Mouse (Mus musculus): Measurements from ENCODE around the gene Gpatch2. TPM values are rescaled to one million over a fixed set of nuclear protein-coding genes. Genes with fewer than 3 reads are reported as not detected.

Gene Gpatch2
- polyA plus RNA-seq, 1 experiment from 2014 or later: 21.3 TPM

GRCm38 (mm10) chr1:187356169-187356568 is 140.9 kb downstream of the Gpatch2 start:
- Histone ChIP-seq H3K4me1 (replicated peaks) (peaks cover 11% of the 10 kb centered on the region), H3K4me2 (peak overlapping the region; percentile 22; the same call in 1 of the 2 replicates), H3K9me3 (no peaks in the 10 kb centered on the region), H3K9ac (no peak overlapping the region), H3K27ac (peak overlapping the region; percentile 67), H3K4me3 (no peak overlapping the region), H3K27me3 (no peaks in the 10 kb centered on the region), H3K36me3 (no peaks in the 10 kb centered on the region)
- WGBS: 39% methylated on average over 15 of the region's 15 CpGs
- no peak for ATAC-seq (ENCODE audit: low FRiP score)

GRCm38 (mm10) chr1:187356904-187357303 is 141.6 kb downstream of the Gpatch2 start:
- Histone ChIP-seq H3K4me3 (no peak overlapping the region), H3K9ac (no peak overlapping the region), H3K27me3 (no peaks in the 10 kb centered on the region), H3K4me2 (no peak overlapping the region), H3K4me1 (replicated peaks) (peaks cover 11% of the 10 kb centered on the region), H3K36me3 (no peaks in the 10 kb centered on the region), H3K27ac (no peak overlapping the region; the same call in 1 of the 2 replicates), H3K9me3 (no peaks in the 10 kb centered on the region)
- ATAC-seq (ENCODE audit: low FRiP score): no peak
- 83% methylated on average over 8 of the region's 8 CpGs for WGBS

GRCm38 (mm10) chr1:187360240-187360639 is 144.9 kb downstream of the Gpatch2 start:
- no peaks in the 10 kb centered on the region for H3K27me3 ChIP-seq
- no peak overlapping the region for H3K4me2 ChIP-seq
- no peak overlapping the region for H3K9ac ChIP-seq
- no peak for ATAC-seq (ENCODE audit: low FRiP score)
- no peaks in the 10 kb centered on the region for H3K36me3 ChIP-seq
- H3K9me3 ChIP-seq: no peaks in the 10 kb centered on the region
- no peak overlapping the region for H3K27ac ChIP-seq
- peaks cover 11% of the 10 kb centered on the region for H3K4me1 ChIP-seq (replicated peaks)
- H3K4me3 ChIP-seq: no peak overlapping the region
- WGBS: 39% methylated on average over 3 of the region's 3 CpGs

- no peak for ATAC-seq (ENCODE audit: low FRiP score)
- no peak overlapping the region for H3K4me2 ChIP-seq
- no peaks in the 10 kb centered on the region for H3K9me3 ChIP-seq
- H3K4me1 ChIP-seq (replicated peaks): 0 out of 2 replicates have a peak, but pooled peaks cover 3% of the 10 kb centered on the region
- H3K27me3 ChIP-seq: no peaks in the 10 kb centered on the region
- no peaks in the 10 kb centered on the region for H3K36me3 ChIP-seq
- no peak overlapping the region for H3K27ac ChIP-seq
- WGBS: 88% methylated on average over 5 of the region's 5 CpGs
- no peak overlapping the region for H3K9ac ChIP-seq
- no peak overlapping the region for H3K4me3 ChIP-seq
Observed at GRCm38 (mm10) chr1:187362536-187362935, 147.2 kb downstream of the Gpatch2 start.

- no peaks in the 10 kb centered on the region for H3K36me3 ChIP-seq
- no peak overlapping the region for H3K9ac ChIP-seq
- no peaks in the 10 kb centered on the region for H3K9me3 ChIP-seq
- no peak overlapping the region for H3K27ac ChIP-seq
- 92% methylated on average over 3 of the region's 3 CpGs for WGBS
- H3K4me1 ChIP-seq (replicated peaks): 0 out of 2 replicates have a peak, but pooled peaks cover 3% of the 10 kb centered on the region
- no peaks in the 10 kb centered on the region for H3K27me3 ChIP-seq
- no peak for ATAC-seq (ENCODE audit: low FRiP score)
- no peak overlapping the region for H3K4me3 ChIP-seq
- H3K4me2 ChIP-seq: no peak overlapping the region
Observed at GRCm38 (mm10) chr1:187365424-187365823, 150.1 kb downstream of the Gpatch2 start.

- H3K4me3 ChIP-seq: no peak overlapping the region
- 54% methylated on average over 2 of the region's 2 CpGs for WGBS
- H3K27me3 ChIP-seq: no peaks in the 10 kb centered on the region
- no peak overlapping the region for H3K4me2 ChIP-seq
- H3K9ac ChIP-seq: no peak overlapping the region
- H3K27ac ChIP-seq: no peak overlapping the region
- H3K4me1 ChIP-seq (replicated peaks): no peaks in the 10 kb centered on the region
- H3K9me3 ChIP-seq: no peaks in the 10 kb centered on the region
- ATAC-seq (ENCODE audit: low FRiP score): no peak
- H3K36me3 ChIP-seq: no peaks in the 10 kb centered on the region
Observed at GRCm38 (mm10) chr1:187366806-187367205, 151.5 kb downstream of the Gpatch2 start.

- H3K9me3 ChIP-seq: no peaks in the 10 kb centered on the region
- 78% methylated on average over 2 of the region's 2 CpGs for WGBS
- H3K4me1 ChIP-seq (replicated peaks): peaks cover 4% of the 10 kb centered on the region
- H3K9ac ChIP-seq: no peak overlapping the region
- no peak overlapping the region for H3K4me3 ChIP-seq
- H3K4me2 ChIP-seq: no peak overlapping the region
- no peaks in the 10 kb centered on the region for H3K27me3 ChIP-seq
- H3K27ac ChIP-seq: no peak overlapping the region
- no peak for ATAC-seq (ENCODE audit: low FRiP score)
- H3K36me3 ChIP-seq: no peaks in the 10 kb centered on the region
Observed at GRCm38 (mm10) chr1:187369049-187369448, 153.7 kb downstream of the Gpatch2 start.

- Histone ChIP-seq H3K9ac (no peak overlapping the region), H3K36me3 (no peaks in the 10 kb centered on the region), H3K9me3 (no peaks in the 10 kb centered on the region), H3K27ac (no peak overlapping the region), H3K27me3 (no peaks in the 10 kb centered on the region), H3K4me2 (no peak overlapping the region), H3K4me3 (no peak overlapping the region), H3K4me1 (replicated peaks) (peaks cover 22% of the 10 kb centered on the region)
- 41% methylated on average over 6 of the region's 6 CpGs for WGBS
- no peak for ATAC-seq (ENCODE audit: low FRiP score)
Observed at GRCm38 (mm10) chr1:187373506-187373905, 158.2 kb downstream of the Gpatch2 start.

GRCm38 (mm10) chr1:187374418-187374817 is 159.1 kb downstream of the Gpatch2 start:
- no peaks in the 10 kb centered on the region for H3K27me3 ChIP-seq
- H3K4me1 ChIP-seq (replicated peaks): peaks cover 26% of the 10 kb centered on the region
- no peak overlapping the region for H3K4me3 ChIP-seq
- 95% methylated on average over 4 of the region's 4 CpGs for WGBS
- H3K27ac ChIP-seq: no peak overlapping the region
- H3K9ac ChIP-seq: no peak overlapping the region
- ATAC-seq (ENCODE audit: low FRiP score): no peak
- no peaks in the 10 kb centered on the region for H3K9me3 ChIP-seq
- no peak overlapping the region for H3K4me2 ChIP-seq
- no peaks in the 10 kb centered on the region for H3K36me3 ChIP-seq

- no peak for ATAC-seq (ENCODE audit: low FRiP score)
- Histone ChIP-seq H3K36me3 (no peaks in the 10 kb centered on the region), H3K4me1 (replicated peaks) (peaks cover 26% of the 10 kb centered on the region), H3K9me3 (no peaks in the 10 kb centered on the region), H3K4me2 (no peak overlapping the region), H3K27me3 (no peaks in the 10 kb centered on the region), H3K4me3 (no peak overlapping the region), H3K27ac (peak overlapping the region; percentile 76; the same call in 1 of the 2 replicates), H3K9ac (no peak overlapping the region)
- 83% methylated on average over 11 of the region's 11 CpGs for WGBS
Observed at GRCm38 (mm10) chr1:187376946-187377671, 161.8 kb downstream of the Gpatch2 start.

GRCm38 (mm10) chr1:187377865-187378524 is 162.7 kb downstream of the Gpatch2 start:
- Histone ChIP-seq H3K9me3 (no peaks in the 10 kb centered on the region), H3K9ac (peak overlapping the region; percentile 19; the same call in 1 of the 2 replicates), H3K27ac (peak overlapping the region; percentile 76), H3K4me1 (replicated peaks) (peaks cover 26% of the 10 kb centered on the region), H3K36me3 (no peaks in the 10 kb centered on the region), H3K27me3 (no peaks in the 10 kb centered on the region), H3K4me2 (peak overlapping the region; percentile 18; the same call in 1 of the 2 replicates), H3K4me3 (no peak overlapping the region)
- ATAC-seq (ENCODE audit: low FRiP score): peak; percentile 77; the same call in 1 of the 2 replicates
- 43% methylated on average over 14 of the region's 14 CpGs for WGBS

- no peak for ATAC-seq (ENCODE audit: low FRiP score)
- 90% methylated on average over 4 of the region's 4 CpGs for WGBS
- H3K9ac ChIP-seq: no peak overlapping the region
- no peak overlapping the region for H3K4me3 ChIP-seq
- H3K4me1 ChIP-seq (replicated peaks): no peaks in the 10 kb centered on the region
- no peak overlapping the region for H3K27ac ChIP-seq
- H3K36me3 ChIP-seq: no peaks in the 10 kb centered on the region
- no peak overlapping the region for H3K4me2 ChIP-seq
- H3K27me3 ChIP-seq: no peaks in the 10 kb centered on the region
- no peaks in the 10 kb centered on the region for H3K9me3 ChIP-seq
Observed at GRCm38 (mm10) chr1:187389476-187389875, 174.2 kb downstream of the Gpatch2 start.

Measured in hindbrain, embryonic 13.5 days (tissue).